Mouse (Mus musculus) right cerebral cortex, adult 18-20 months (tissue): Measurements from ENCODE around the gene Gm10352.
"Not testable (repeated sequence)": the region's sequence is repeated elsewhere in the genome, so short reads cannot be mapped to it uniquely, and the experiment has no call there.

Experiments
- DNase-seq: peaks from one replicate; pipeline ENCODE4 v3.0.0; 2022; ENCODE audit warnings: mixed read lengths

Gm10352 gene

DNA sequence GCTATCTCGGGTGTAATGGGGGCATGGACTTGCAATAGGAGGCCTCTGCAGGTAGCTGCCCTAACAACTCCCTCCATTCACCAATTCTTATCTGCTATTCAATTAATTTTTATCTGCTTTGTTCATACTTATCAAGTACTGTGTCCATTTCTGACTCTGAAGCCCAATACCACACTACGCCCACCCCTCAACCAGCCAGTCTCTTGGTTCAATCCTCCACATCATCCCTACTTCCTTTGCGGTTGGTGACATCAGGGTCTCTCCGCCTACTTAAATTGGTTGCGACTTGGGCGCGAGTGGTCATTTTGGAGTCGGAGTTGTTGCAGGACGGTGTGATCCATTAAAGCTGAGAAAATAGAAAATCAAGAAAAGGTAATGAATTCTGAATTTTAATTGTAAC lies at the start of gene Gm10352:
TSS of gene Gm10352 (plus strand) at position 301 of the 400 bp plus-strand sequence.
- not testable (repeated sequence) for DNase-seq

GRCm38 (mm10) chrY:2932282-2932681 lies 31.5 kb downstream of the Gm10352 start, which contains the start of gene Gm29289:
Gm29289 (plus strand) TSS chrY:2932582.
- not testable (repeated sequence) for DNase-seq
